Comparison of ENCODE assay signal across 8 mouse cellular contexts in genomic region chr11:60914491-60914890, GRCm38 (mm10). TPM values are rescaled to one million over a fixed set of nuclear protein-coding genes. Genes with fewer than 3 reads are reported as not detected.
DNase-seq lines count a peak whose midpoint lies in the region; ATAC-seq and TF ChIP-seq lines count a peak whose summit lies in the region.

TSS of gene Natd1 (minus strand) at chr11:60914750.

- no peaks in the 10 kb centered on the region for H3K9me3 ChIP-seq in kidney, embryonic 15.5 days (replicated peaks)
- no peaks in the 10 kb centered on the region for H3K9me3 ChIP-seq in MEL (replicated peaks; ENCODE audit: insufficient read depth, low read length)
- no peaks in the 10 kb centered on the region for H3K9me3 ChIP-seq in hindbrain, postnatal 0 days (ENCODE audit: low read length)
- no peaks in the 10 kb centered on the region for H3K9me3 ChIP-seq in midbrain, embryonic 14.5 days (ENCODE audit: control insufficient read depth, low read length)

- no peak for TF ChIP-seq CTCF in MEL (IDR thresholded peaks at IDR 0.05 in 2 of 3, conservative IDR thresholded peaks at IDR 0.05 in 1 of 3; ENCODE audit: control insufficient read depth in 1 of 3, insufficient read depth in 1 of 3, low read depth in 2 of 3, low read length in 3 of 3, poor library complexity in 1 of 3, severe bottlenecking in 1 of 3)
- no peak for TF ChIP-seq CTCF in hindbrain, postnatal 0 days (IDR thresholded peaks at IDR 0.05; ENCODE audit: low read depth)

- peaks cover 46% of the 10 kb centered on the region for H3K4me1 ChIP-seq in kidney, embryonic 15.5 days
- peaks cover 7 to 21% of the 10 kb centered on the region in 2 experiments for H3K4me1 ChIP-seq in MEL (ENCODE audit: control insufficient read depth in 1 of 2, insufficient read depth in 2 of 2, low read length in 2 of 2)
- peaks cover 11% of the 10 kb centered on the region; the same call in 1 of the 2 replicates for H3K4me1 ChIP-seq in hindbrain, postnatal 0 days (ENCODE audit: insufficient read depth, low read length)
- H3K4me1 ChIP-seq in midbrain, embryonic 14.5 days (ENCODE audit: control insufficient read depth, insufficient read depth, low read length) = peaks cover 20% of the 10 kb centered on the region

- TF ChIP-seq POLR2A in MEL (IDR thresholded peaks at IDR 0.05; ENCODE audit: control insufficient read depth in 1 of 2, insufficient read depth in 1 of 2, low read depth in 1 of 2, low read length in 2 of 2, poor library complexity in 1 of 2) = no peak

- peaks cover 5% of the 10 kb centered on the region; the same call in 1 of the 2 replicates for H3K79me2 ChIP-seq in MEL (ENCODE audit: control insufficient read depth, insufficient read depth, low read length, poor library complexity)

- no peaks in the 10 kb centered on the region for H3K27me3 ChIP-seq in kidney, embryonic 15.5 days
- no peaks in the 10 kb centered on the region for H3K27me3 ChIP-seq in MEL (ENCODE audit: control insufficient read depth in 1 of 2, insufficient read depth in 2 of 2, low read length in 2 of 2)
- no peaks in the 10 kb centered on the region for H3K27me3 ChIP-seq in hindbrain, postnatal 0 days (ENCODE audit: insufficient read depth, low read length)
- H3K27me3 ChIP-seq in midbrain, embryonic 14.5 days (ENCODE audit: control insufficient read depth, insufficient read depth, low read length) = no peaks in the 10 kb centered on the region

- no peak for DNase-seq in kidney, adult 8-10 months
- no peak for DNase-seq in MEL (ENCODE audit: low read depth, low spot score)
- no peak for DNase-seq in hindbrain, postnatal 0 days (ENCODE audit: low spot score)
- DNase-seq in midbrain, embryonic 14.5 days = no peak
- no peak for DNase-seq in spleen, postnatal 36 days (ENCODE audit: low spot score in 2 of 2)
- no peak for DNase-seq in retina, embryonic 14.5 days (ENCODE audit: low spot score)

- no peaks in the 10 kb centered on the region for H3K36me3 ChIP-seq in kidney, embryonic 15.5 days
- peaks cover 0 to 13% of the 10 kb centered on the region in 2 experiments; a peak in 2 of 4 replicates for H3K36me3 ChIP-seq in MEL (ENCODE audit: control insufficient read depth in 1 of 2, insufficient read depth in 2 of 2, low read length in 2 of 2)
- no peaks in the 10 kb centered on the region for H3K36me3 ChIP-seq in hindbrain, postnatal 0 days (ENCODE audit: insufficient read depth, low read length)
- H3K36me3 ChIP-seq in midbrain, embryonic 14.5 days (ENCODE audit: control insufficient read depth, insufficient read depth, low read length) = peaks cover 3% of the 10 kb centered on the region; the same call in 1 of the 2 replicates

- H3K27ac ChIP-seq in kidney, embryonic 15.5 days = peak within 1 kb of the TSS; percentile 77
- H3K27ac ChIP-seq in MEL (ENCODE audit: control insufficient read depth, low read depth, low read length) = peak within 1 kb of the TSS; percentile 52
- peak within 1 kb of the TSS; percentile 86 for H3K27ac ChIP-seq in hindbrain, postnatal 0 days
- peak within 1 kb of the TSS; percentile 93 for H3K27ac ChIP-seq in midbrain, embryonic 14.5 days (replicated peaks; ENCODE audit: low read depth, low read length)

- H3K4me2 ChIP-seq in kidney, embryonic 15.5 days = peak within 1 kb of the TSS; percentile 91
- H3K4me2 ChIP-seq in hindbrain, postnatal 0 days (ENCODE audit: low read depth, low read length) = peak within 1 kb of the TSS; percentile 79
- H3K4me2 ChIP-seq in midbrain, embryonic 14.5 days (ENCODE audit: low read length) = peak within 1 kb of the TSS; percentile 84

- no peak for TF ChIP-seq EP300 in MEL (IDR thresholded peaks at IDR 0.05; ENCODE audit: low read depth in 1 of 2, low read length in 2 of 2)

- peak within 1 kb of the TSS; percentile 84 for H3K9ac ChIP-seq in kidney, embryonic 15.5 days
- peak within 1 kb of the TSS; percentile 80 for H3K9ac ChIP-seq in MEL (ENCODE audit: control insufficient read depth, low read depth, low read length, poor library complexity, severe bottlenecking)
- peak within 1 kb of the TSS; percentile 86 for H3K9ac ChIP-seq in hindbrain, postnatal 0 days (replicated peaks; ENCODE audit: low read length)
- H3K9ac ChIP-seq in midbrain, embryonic 14.5 days (replicated peaks; ENCODE audit: low read length) = peak within 1 kb of the TSS; percentile 74

- no peak for TF ChIP-seq RAD21 in MEL (IDR thresholded peaks at IDR 0.05; ENCODE audit: low read depth, low read length)

- H3K4me3 ChIP-seq in kidney, embryonic 15.5 days (replicated peaks) = peak within 1 kb of the TSS; percentile 94
- H3K4me3 ChIP-seq in MEL (ENCODE audit: control insufficient read depth in 1 of 2, insufficient read depth in 1 of 2, low read depth in 2 of 2, low read length in 2 of 2) = peak within 1 kb of the TSS; percentile 61 to 73
- peak within 1 kb of the TSS; percentile 98 for H3K4me3 ChIP-seq in hindbrain, postnatal 0 days (ENCODE audit: low read length)
- H3K4me3 ChIP-seq in midbrain, embryonic 14.5 days (replicated peaks; ENCODE audit: low read depth, low read length) = peak within 1 kb of the TSS; percentile 68

- no peak for ATAC-seq in kidney, embryonic 15.5 days (replicated peaks; ENCODE audit: low FRiP score)
- no peak for ATAC-seq in erythroid progenitor cell, adult 5-6 weeks (replicated peaks; ENCODE audit: low FRiP score, poor library complexity, severe bottlenecking)
- ATAC-seq in hindbrain, postnatal 0 days = no peak
- ATAC-seq in midbrain, embryonic 14.5 days (ENCODE audit: low FRiP score, low TSS enrichment) = no peak

- WGBS in kidney, embryonic 15.5 days = 31% methylated on average over 7 of the region's 7 CpGs
- 29% methylated on average over 7 of the region's 7 CpGs for WGBS in hindbrain, postnatal 0 days
- WGBS in midbrain, embryonic 14.5 days = 36% methylated on average over 7 of the region's 7 CpGs

TF ChIP-seq in MEL, 35 proteins besides CTCF, POLR2A, EP300 and RAD21:
- TF ChIP-seq POLR2AphosphoS5 (IDR thresholded peaks at IDR 0.05; ENCODE audit: borderline replicate concordance, low read depth, low read length) (no peak), ZMIZ1 (IDR thresholded peaks at IDR 0.05; ENCODE audit: low read depth, low read length) (no peak), MEF2A (IDR thresholded peaks at IDR 0.05; ENCODE audit: extremely low read depth, insufficient replicate concordance, low read depth, low read length, poor library complexity, severe bottlenecking) (no peak), TAL1 (IDR thresholded peaks at IDR 0.05; ENCODE audit: low read length) (no peak), ZNF384 (IDR thresholded peaks at IDR 0.05; ENCODE audit: low read depth, low read length) (no peak), RCOR1 (IDR thresholded peaks at IDR 0.05; ENCODE audit: low read depth, low read length) (no peak), HCFC1 (IDR thresholded peaks at IDR 0.05; ENCODE audit: low read depth, low read length) (no peak), NRF1 (IDR thresholded peaks at IDR 0.05; ENCODE audit: insufficient read depth, low read depth, low read length, poor library complexity, severe bottlenecking) (no peak), MYB (IDR thresholded peaks at IDR 0.05; ENCODE audit: low read depth, low read length) (no peak), TCF12 (IDR thresholded peaks at IDR 0.05; ENCODE audit: low read depth, low read length) (no peak), MAX (IDR thresholded peaks at IDR 0.05; ENCODE audit: low read length) (no peak), UBTF (IDR thresholded peaks at IDR 0.05; ENCODE audit: borderline replicate concordance, insufficient read depth, low read depth, low read length) (no peak), KAT2A (conservative IDR thresholded peaks at IDR 0.05; ENCODE audit: low read depth, low read length) (no peak), USF1 (IDR thresholded peaks at IDR 0.05; ENCODE audit: low read depth, low read length) (no peak), MYC (IDR thresholded peaks at IDR 0.05; ENCODE audit: low read depth, low read length) (no peak), ZKSCAN1 (IDR thresholded peaks at IDR 0.05; ENCODE audit: low read depth, low read length) (no peak)
TF ChIP-seq in MEL: peak in this region for 0.

RNA-seq across cellular contexts. Expression of gene Natd1, which starts in this region (rescaled TPM):
- 21.8 and 24.2 TPM in 2 replicates for polyA plus RNA-seq in kidney, embryonic 15.5 days (2015; fragmentation: Nextera tagmentation; extraction: Ambion mirVana)
- 3.0 and 3.9 TPM in 2 replicates for total RNA-seq in MEL (2012; rRNA removed)
- 10 to 100 TPM in 1 of 2 experiments, not detected in 1; 10.9 TPM for polyA plus RNA-seq in MEL (2012; ENCODE audit: insufficient read depth in 1 of 2, insufficient read length in 2 of 2, low read depth in 1 of 2, low replicate concordance in 2 of 2, missing spikeins in 1 of 2)
- total RNA-seq in erythroid progenitor cell, adult 5-6 weeks (2015; ENCODE audit: low replicate concordance) = 32.1 and 36.0 TPM in 2 replicates
- total RNA-seq in erythroid progenitor cell, adult 5-6 weeks (2017; ENCODE audit: low replicate concordance) = 17.2 and 29.4 TPM in 2 replicates
- 36.8 and 38.7 TPM in 2 replicates for total RNA-seq in hindbrain, postnatal 0 days (2014; rRNA removed)
- polyA plus RNA-seq in hindbrain, postnatal 0 days (2015; fragmentation: Nextera tagmentation; extraction: Ambion mirVana) = 15.2 and 16.0 TPM in 2 replicates
- 33.0 and 42.2 TPM in 2 replicates for polyA plus RNA-seq in midbrain, embryonic 14.5 days (2014; fragmentation: Nextera tagmentation; extraction: Ambion mirVana)
